Mouse (Mus musculus) left cerebral cortex, postnatal 36 days (tissue): ENCODE data around the gene Olfr521. TPM values are rescaled to one million over a fixed set of nuclear protein-coding genes. Genes with fewer than 3 reads are reported as not detected.
A peak's percentile ranks its signal among the peaks of the same experiment; 100 is the strongest.
"Not testable (repeated sequence)": the region's sequence is repeated elsewhere in the genome, so short reads cannot be mapped to it uniquely, and the experiment has no call there.

Source experiments
- DNase-seq, 2 experiments: peaks; one replicate each; pipeline ENCODE4 v3.0.0; 2021 to 2022; ENCODE audit warnings: low spot score in 2 of 2, mixed read lengths in 1 of 2
- intact Hi-C: fragments of 180-260 bp; cut with DNase I; formaldehyde crosslinking; loops from one replicate; pipeline ENCODE4 v1.15.1; 2025
- total RNA-seq, 2 experiments: library from RNA; stranded (reverse); gene quantifications; 2 replicates each; pipeline ENCODE4 v1.2.3; 2021

The Olfr521 gene
- total RNA-seq, result not detected

DNA sequence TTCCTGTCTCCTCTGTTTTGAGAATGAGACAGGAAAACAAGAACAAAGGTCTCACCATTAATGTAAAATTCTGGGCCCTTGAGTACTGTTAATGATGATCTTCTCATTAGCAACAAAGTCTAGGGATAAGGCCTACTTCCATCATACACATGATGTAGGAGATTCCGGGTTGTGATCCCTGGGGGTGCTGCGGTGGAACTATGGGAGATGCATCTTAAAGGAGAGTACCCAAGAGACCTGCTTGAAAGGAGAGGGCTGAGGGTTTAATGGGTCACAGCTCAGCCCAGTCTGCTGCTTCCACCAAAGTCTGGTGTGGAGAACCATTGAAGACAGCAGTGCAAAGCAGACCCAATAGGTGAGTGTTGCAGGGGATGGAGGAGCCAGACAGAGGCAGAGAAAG, at the start of gene Olfr521:
TSS of gene Olfr521 (plus strand) at position 301 of the 400 bp plus-strand sequence.
- no peak for DNase-seq
- intact Hi-C loops, result no loop called here

DNA sequence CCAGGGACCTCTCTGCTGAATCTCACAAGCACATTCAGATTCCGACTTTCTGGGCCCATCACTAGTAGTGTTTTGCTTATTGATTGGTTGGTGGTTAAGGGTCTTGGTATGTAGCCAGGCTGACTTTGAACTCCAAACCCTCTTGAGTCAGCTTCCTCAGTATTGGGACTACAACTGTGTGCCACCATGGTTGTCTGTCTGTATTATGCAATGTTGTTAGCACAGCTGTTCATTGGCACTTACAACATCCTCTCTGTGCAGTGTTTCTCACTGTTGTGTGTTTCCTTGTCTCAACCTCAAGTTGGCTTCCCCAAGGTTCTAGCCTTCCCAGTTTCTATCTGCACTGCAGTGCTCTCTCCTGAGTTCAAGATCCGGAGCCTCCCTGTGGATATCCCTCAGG, 46.8 kb upstream of the Olfr521 start:
- DNase-seq, result no peak
- intact Hi-C loops, result no loop called here

DNA sequence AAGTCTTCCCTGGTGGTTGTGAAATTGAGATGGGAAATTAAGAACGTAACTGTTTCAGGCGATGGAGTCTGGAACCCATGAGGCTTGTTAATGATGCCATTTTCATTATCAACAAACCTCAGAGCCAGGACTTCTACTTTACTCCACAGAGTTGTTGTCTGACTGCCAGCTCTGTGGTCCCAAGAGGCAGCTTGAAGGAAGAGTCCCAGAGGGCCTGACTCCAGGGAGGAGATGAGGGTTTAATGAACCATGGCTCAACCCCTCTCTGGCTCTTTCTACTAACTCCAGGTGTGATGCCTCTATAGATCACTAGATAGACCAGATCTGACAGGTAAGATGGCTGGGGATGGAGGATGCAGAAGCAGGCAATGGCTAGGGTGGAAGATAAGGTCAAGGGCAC, 33.3 kb upstream of the Olfr521 start, which contains the start of gene Olfr520:
TSS of gene Olfr520 (plus strand) at position 301 of the 400 bp plus-strand sequence.
- no peak for DNase-seq

GRCm38 (mm10) chr7:99734612-99735011, 28.7 kb upstream of the Olfr521 start:
- intact Hi-C loops, result no loop called here
- DNase-seq, result no peak

More for the DNA sequence above, 33.3 kb upstream of the Olfr521 start, which contains the start of gene Olfr520:
- intact Hi-C loops, result no loop called here

- intact Hi-C loops, result not testable (repeated sequence)
These were observed 27.8 kb upstream of the Olfr521 start for GRCm38 (mm10) chr7:99735491-99735890.

GRCm38 (mm10) chr7:99739276-99739675, 24.0 kb upstream of the Olfr521 start:
- no peak for DNase-seq
- intact Hi-C loops, result no loop called here

More at GRCm38 (mm10) chr7:99735491-99735890, 27.8 kb upstream of the Olfr521 start:
- DNase-seq, result not testable (repeated sequence)

DNA sequence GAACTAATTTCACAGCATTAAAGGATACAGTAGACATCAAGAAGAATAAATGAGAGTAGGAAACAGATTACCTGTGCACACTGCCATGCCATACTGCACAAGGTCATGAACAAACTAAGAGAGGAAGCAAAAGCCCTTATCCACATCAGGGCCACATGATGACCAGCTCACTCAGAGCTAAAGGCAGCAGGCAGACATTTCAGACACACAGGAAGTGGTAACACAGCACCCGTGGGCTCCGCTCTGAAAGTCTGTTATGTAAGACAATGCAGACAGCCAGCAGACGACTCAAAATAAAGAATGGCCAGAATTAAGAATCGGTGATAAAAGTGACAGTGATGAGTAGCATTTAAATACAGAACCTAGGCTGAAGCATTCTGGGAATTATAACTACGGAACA, 18.1 kb downstream of the Olfr521 start:
- no peak for DNase-seq
- intact Hi-C loops, result no loop called here

- intact Hi-C loops, result no loop called here
- DNase-seq, result no peak
These were observed 18.6 kb downstream of the Olfr521 start for GRCm38 (mm10) chr7:99781916-99782315.

GRCm38 (mm10) chr7:99783421-99783820, 20.1 kb downstream of the Olfr521 start:
- intact Hi-C loops, result no loop called here
- no peak for DNase-seq

DNA sequence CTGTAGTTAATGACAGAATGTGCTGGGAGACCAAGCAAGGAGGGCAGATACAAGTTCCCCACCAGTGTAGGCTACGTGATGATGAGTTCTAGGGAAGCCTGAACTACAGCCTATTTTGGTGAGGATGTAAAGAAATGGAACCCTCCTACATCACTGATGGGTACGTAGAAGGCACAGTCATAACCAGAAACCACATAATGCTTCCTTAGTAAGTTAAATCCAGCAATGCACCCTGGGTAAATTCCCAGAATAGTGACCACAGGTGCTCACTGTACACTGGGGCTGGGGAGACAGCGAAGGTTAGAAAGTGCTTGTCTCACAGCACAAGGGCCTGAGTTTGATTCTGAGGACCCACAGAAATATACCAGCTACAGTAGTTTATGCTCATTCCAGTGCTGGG, 22.2 kb downstream of the Olfr521 start:
- DNase-seq, result no peak
- intact Hi-C loops, result no loop called here

- DNase-seq, result no peak
- intact Hi-C loops, result no loop called here
These were observed 23.5 kb downstream of the Olfr521 start for GRCm38 (mm10) chr7:99786774-99787173.

DNA sequence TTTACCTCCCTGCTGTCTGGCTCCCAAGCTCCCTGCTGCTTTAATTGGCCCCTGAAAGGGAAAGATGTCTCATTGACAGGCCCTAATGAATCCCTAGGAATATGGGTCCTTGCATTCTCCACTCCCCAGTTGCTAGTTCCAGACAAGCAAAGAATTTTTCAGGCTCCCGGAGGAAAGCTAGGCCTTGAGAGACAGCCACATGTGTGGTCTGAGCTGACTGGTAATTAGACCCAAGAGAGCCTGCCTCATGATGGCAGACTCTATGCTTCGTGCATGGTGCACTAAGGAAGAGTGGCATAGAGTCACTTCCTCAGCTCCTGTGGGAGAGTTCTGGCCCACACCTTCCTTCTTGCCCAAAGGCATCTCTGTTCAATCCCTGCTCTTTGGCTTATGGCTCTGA, 24.6 kb downstream of the Olfr521 start:
- no peak for DNase-seq
- intact Hi-C loops, result no loop called here

DNA sequence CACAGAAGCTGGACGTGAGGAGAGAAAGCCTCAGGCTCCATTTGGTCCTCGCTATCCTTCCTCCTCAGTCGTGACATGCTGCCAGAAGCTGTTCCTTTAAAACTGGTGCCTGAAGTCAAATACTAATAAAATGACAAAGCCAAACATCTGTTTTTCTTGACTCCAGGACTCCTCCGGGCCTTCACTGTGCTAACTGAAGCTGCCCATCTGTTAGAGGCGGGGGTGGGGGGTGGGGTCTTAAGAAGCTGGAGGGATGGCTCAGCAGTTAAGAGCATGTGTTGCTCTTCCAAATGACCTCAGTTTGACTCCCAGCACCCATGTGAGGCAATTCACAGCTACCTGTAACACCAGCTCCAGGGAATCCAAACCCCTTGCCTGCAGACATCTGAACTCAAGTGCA, 25.3 kb downstream of the Olfr521 start:
- intact Hi-C loops, result no loop called here
- no peak for DNase-seq

DNA sequence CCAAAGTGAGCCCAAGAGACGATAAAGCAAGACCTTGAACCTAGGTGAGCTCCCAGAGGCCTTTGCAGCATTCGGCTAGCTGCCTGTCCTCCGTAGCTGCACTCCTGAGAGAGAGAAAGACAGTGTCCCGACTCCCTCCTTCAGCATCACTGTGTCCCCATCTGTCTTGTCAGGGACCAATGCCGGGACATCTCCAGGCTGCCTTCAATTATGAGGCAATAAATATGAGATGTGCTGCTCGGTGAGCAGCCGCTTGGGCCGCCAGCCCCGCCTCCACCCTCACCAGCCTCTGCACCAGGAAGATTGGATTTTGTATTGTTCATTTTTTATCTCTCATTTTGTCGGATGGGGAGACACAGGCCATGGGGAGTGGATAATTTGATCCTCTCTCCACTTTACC, 27.5 kb downstream of the Olfr521 start:
- DNase-seq, result no peak
- intact Hi-C loops, result no loop called here

DNA sequence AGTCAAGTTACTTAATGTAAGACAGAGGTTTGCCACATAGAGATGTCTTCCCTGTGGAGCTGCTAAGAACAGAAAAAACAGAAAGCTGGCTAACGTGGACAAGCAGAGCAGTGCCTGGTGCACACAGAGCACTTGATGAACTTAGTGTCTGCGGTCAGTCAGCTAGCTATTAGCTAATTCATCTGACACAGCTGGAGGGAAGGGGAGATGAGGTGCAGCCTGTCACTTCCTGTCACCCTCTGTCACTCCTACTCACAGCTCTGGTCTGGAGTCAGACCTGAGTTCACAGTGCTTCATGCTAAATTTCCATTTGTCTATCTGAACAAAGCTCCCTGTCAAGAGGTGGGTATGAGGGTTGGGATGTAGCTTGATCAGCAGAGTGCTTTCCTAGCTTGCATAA, 30.8 kb downstream of the Olfr521 start:
- no peak for DNase-seq
- intact Hi-C loops, result no loop called here

- intact Hi-C loops, result loop anchor here (5.0 kb wide), 2 partner anchors 83 to 293 kb away; partner anchors contain the start of gene Slco2b1
- DNase-seq, result no peak
These were observed 32.1 kb downstream of the Olfr521 start for GRCm38 (mm10) chr7:99795192-99795981.

DNA sequence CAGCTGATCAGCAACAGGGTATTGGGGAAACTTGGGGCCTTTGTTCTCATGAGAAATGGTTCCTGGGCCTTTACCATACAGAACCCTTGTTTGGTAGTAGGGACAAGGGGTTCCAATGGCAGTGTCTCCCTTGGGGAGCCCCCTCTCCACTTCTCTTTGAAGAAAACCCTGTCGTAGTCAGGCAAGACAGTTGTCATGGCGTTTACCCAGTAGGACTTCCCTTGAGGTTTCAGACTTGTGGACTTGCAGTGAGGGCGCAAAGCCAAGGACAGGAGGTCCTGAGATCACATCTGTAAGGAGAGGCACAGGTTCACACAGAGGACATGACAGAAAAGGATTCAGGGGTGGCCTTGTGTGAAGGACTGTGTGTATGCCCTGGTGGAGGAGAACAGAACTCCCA, 33.2 kb downstream of the Olfr521 start:
- intact Hi-C loops, result loop anchor here (5.0 kb wide), 2 partner anchors 84 to 294 kb away; partner anchors contain the start of gene Slco2b1
- DNase-seq, result no peak

GRCm38 (mm10) chr7:99797261-99797660, 34.0 kb downstream of the Olfr521 start:
- no peak for DNase-seq
- intact Hi-C loops, result loop anchor here (1.0 to 5.0 kb wide), 3 partner anchors 85 to 295 kb away; partner anchors contain the start of gene Slco2b1

GRCm38 (mm10) chr7:99797911-99798647, 34.8 kb downstream of the Olfr521 start:
- intact Hi-C loops, result loop anchor here (1.0 to 5.0 kb wide), 5 partner anchors 86 to 296 kb away; partner anchors contain the start of gene Slco2b1
- peak; percentile 21 to 54 for DNase-seq

DNA sequence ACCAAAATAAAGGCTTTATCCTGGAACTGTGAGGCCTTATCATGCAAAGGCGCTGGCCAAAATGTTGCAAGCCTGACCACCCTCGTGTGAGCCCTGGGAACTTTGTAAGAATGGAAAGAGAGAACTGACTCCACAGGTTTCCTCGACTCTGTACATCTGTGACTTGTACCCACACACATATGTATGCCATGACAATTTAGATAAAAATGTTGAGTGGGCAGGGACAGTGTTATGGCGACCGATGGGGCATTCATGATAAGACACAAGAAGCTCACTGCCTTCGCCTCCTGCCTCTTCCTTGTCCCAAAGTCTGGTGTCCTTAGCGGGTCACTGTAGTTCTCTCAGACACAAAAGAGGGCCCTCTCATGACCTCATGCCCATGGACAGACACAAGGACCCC, 35.8 kb downstream of the Olfr521 start:
- DNase-seq, result no peak
- intact Hi-C loops, result loop anchor here (2.0 to 5.0 kb wide), 4 partner anchors 87 to 297 kb away; partner anchors contain the start of gene Slco2b1
